Mouse (Mus musculus) megakaryocyte, embryonic 14.5 days (primary cell): ENCODE results near the gene Exoc5. TPM values are rescaled to one million over a fixed set of nuclear protein-coding genes. Genes with fewer than 3 reads are reported as not detected.

ENCODE experiments used
- H3K27me3 ChIP-seq: replicated peaks from 2 replicates; pipeline ENCODE3; 2012; ENCODE audit warnings: inconsistent platforms
- H3K36me3 ChIP-seq: replicated peaks from 2 replicates; pipeline ENCODE3; 2012; ENCODE audit warnings: low read length, inconsistent platforms, mixed read lengths
- H3K4me1 ChIP-seq: 2 replicates; pipeline ENCODE4 v1.6.1; 2012; ENCODE audit warnings: inconsistent platforms
- H3K4me3 ChIP-seq: replicated peaks from 2 replicates; pipeline ENCODE3; 2012; ENCODE audit warnings: moderate library complexity, mild to moderate bottlenecking, inconsistent platforms
- H3K9me3 ChIP-seq: 2 replicates; pipeline ENCODE4 v1.6.1; 2012; ENCODE audit warnings: inconsistent platforms
- FLI1 ChIP-seq: IDR thresholded peaks from 2 replicates; pipeline ENCODE4 v1.6.1; 2012; ENCODE audit warnings: low read length, inconsistent platforms, mixed read lengths
- GATA1 ChIP-seq: IDR thresholded peaks from 3 replicates; pipeline ENCODE4 v1.6.1; 2012; ENCODE audit warnings: mixed read lengths, low read length, inconsistent platforms, borderline replicate concordance
- polyA plus RNA-seq: library from polyadenylated mRNA; stranded (reverse); fragments of >175 nt; gene quantifications from 2 replicates; pipeline ENCODE4 v1.2.3, GENCODE M21; 2012; ENCODE audit warnings: low replicate concordance; ENCODE audit not compliant: insufficient read depth

Exoc5 gene
- polyA plus RNA-seq, 1 experiment = 3.3 TPM

GRCm38 (mm10) chr14:49072837-49073236, 6.4 kb upstream of the Exoc5 start:
- Histone ChIP-seq H3K4me1 (peaks cover 17% of the 10 kb centered on the region), H3K36me3 (peaks cover 30% of the 10 kb centered on the region), H3K27me3 (no peaks in the 10 kb centered on the region), H3K4me3 (no peak overlapping the region), H3K9me3 (no peaks in the 10 kb centered on the region)
- TF ChIP-seq GATA1 (no peak), FLI1 (no peak)

GRCm38 (mm10) chr14:49065529-49066273, 752 bp downstream of the Exoc5 start, which contains the start of gene Ap5m1:
TSS of gene Ap5m1 (plus strand) at chr14:49066097.
- H3K9me3 ChIP-seq = no peaks in the 10 kb centered on the region
- TF ChIP-seq GATA1 (no peak), FLI1 (no peak)
- peaks cover 39% of the 10 kb centered on the region for H3K4me1 ChIP-seq
- peak within 1 kb of the TSS; percentile 97 for H3K4me3 ChIP-seq
- H3K36me3 ChIP-seq = peaks cover 8% of the 10 kb centered on the region
- H3K27me3 ChIP-seq = no peaks in the 10 kb centered on the region

GRCm38 (mm10) chr14:49063838-49064237, 2.6 kb downstream of the Exoc5 start:
- peaks cover 33% of the 10 kb centered on the region for H3K4me1 ChIP-seq

GRCm38 (mm10) chr14:49049492-49049891, 17.0 kb downstream of the Exoc5 start:
- Histone ChIP-seq H3K4me1 (peaks cover 7% of the 10 kb centered on the region; the same call in 1 of the 2 replicates), H3K36me3 (peaks cover 37% of the 10 kb centered on the region), H3K9me3 (no peaks in the 10 kb centered on the region)

More at GRCm38 (mm10) chr14:49063838-49064237, 2.6 kb downstream of the Exoc5 start:
- H3K9me3 ChIP-seq = no peaks in the 10 kb centered on the region
- TF ChIP-seq FLI1 = no peak
- no peak overlapping the region for H3K4me3 ChIP-seq
- H3K27me3 ChIP-seq = no peaks in the 10 kb centered on the region
- H3K36me3 ChIP-seq = peaks cover 12% of the 10 kb centered on the region

GRCm38 (mm10) chr14:49045610-49046009, 20.8 kb downstream of the Exoc5 start:
- H3K9me3 ChIP-seq = no peaks in the 10 kb centered on the region
- H3K27me3 ChIP-seq = no peaks in the 10 kb centered on the region
- TF ChIP-seq FLI1 = no peak
- TF ChIP-seq GATA1 = no peak
- peaks cover 49% of the 10 kb centered on the region for H3K36me3 ChIP-seq
- peaks cover 7% of the 10 kb centered on the region; the same call in 1 of the 2 replicates for H3K4me1 ChIP-seq
- H3K4me3 ChIP-seq = no peak overlapping the region

More at GRCm38 (mm10) chr14:49049492-49049891, 17.0 kb downstream of the Exoc5 start:
- no peak for TF ChIP-seq FLI1
- TF ChIP-seq GATA1 = no peak
- Histone ChIP-seq H3K4me3 (no peak overlapping the region), H3K27me3 (no peaks in the 10 kb centered on the region)

DNA sequence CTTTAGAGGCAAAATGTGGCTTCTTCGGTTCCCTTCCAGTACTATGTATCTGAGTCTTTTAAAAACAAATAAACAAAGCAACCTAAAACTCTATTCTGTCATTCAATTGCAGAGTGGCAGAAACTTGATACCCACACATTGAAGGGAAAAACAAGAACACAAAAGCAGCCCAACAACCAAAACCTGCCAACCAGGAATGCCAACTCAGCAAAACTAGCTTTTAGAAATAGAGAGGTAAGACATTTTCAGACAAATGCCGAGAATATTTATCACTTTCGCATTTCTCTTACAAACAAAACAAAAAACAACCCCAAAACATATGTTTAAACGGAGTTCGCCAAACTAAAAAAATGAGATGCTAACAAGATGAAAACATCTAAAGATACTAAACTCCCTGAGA, 37.5 kb downstream of the Exoc5 start:
- Histone ChIP-seq H3K4me3 (no peak overlapping the region), H3K27me3 (no peaks in the 10 kb centered on the region), H3K36me3 (peaks cover 52% of the 10 kb centered on the region), H3K9me3 (no peaks in the 10 kb centered on the region), H3K4me1 (no peaks in the 10 kb centered on the region; the same call in 1 of the 2 replicates)
- TF ChIP-seq GATA1 (no peak), FLI1 (no peak)

DNA sequence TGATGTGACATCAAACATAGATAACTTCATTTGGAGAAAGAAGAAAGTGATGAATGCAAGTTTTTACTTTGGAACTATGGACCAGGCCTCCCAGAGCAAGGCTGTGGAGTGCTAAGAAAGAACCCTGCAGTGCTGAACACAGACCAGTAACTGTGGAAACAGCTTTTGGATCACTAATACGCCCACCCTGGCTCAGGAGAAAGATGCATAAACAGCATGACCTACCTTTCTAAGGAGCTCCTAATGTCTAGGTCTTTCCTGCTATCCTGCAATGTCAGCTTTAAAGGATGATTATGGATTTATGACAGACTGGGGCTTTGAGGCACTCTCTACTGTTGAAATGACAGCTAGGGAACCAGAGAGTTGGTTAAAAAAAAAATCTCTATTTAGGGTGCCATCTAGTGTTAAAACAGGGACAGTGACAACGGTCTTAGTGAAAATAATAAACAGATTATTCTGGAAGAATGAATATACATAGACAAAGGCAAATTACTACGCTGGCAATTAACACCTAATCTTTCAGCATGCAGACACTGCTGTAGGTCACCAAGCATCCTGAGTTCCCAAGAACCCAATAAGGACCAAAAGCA, 38.6 kb downstream of the Exoc5 start:
- no peaks in the 10 kb centered on the region for H3K9me3 ChIP-seq
- TF ChIP-seq FLI1 = no peak
- TF ChIP-seq GATA1 = no peak
- H3K4me3 ChIP-seq = no peak overlapping the region
- H3K36me3 ChIP-seq = peaks cover 48% of the 10 kb centered on the region
- no peaks in the 10 kb centered on the region; the same call in 1 of the 2 replicates for H3K4me1 ChIP-seq
- H3K27me3 ChIP-seq = no peaks in the 10 kb centered on the region

DNA sequence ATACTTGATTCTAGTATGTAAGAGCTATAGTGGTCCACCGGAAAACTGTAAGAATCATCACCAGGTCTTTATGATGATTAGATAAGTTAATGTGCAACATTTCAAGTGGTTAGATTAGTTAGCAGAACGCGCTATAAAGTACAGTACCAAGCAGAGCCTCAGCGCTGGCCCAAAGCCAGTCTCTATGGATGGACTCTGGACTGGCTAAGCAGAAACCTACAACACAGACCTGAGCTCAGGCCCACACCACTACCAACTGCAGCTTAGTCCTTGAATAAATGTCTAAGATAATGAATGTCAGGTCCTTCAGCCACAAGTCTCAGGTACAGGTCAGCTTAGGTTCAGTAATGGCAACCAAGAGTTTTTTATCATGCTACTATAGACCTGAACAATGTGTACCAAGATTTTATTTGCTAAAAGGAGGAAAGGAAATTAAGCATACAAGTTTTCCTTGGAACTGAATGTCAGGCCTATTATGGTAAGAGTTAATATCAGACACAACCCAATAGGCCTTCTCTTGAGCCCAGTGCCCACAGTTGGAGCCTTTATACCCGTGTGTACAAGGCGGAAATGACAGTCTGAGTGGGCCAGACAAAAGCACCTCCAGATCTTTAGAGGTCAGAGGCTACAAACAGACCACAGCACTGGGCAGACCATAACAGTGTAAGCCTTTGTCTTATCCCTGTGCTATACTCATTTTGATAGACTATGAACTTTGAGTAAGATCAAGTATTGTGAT, 39.2 kb downstream of the Exoc5 start:
- Histone ChIP-seq H3K36me3 (peaks cover 49% of the 10 kb centered on the region), H3K27me3 (no peaks in the 10 kb centered on the region), H3K4me3 (no peak overlapping the region), H3K9me3 (no peaks in the 10 kb centered on the region), H3K4me1 (no peaks in the 10 kb centered on the region; the same call in 1 of the 2 replicates)
- no peak for TF ChIP-seq GATA1
- no peak for TF ChIP-seq FLI1

- TF ChIP-seq GATA1 (no peak), FLI1 (no peak)
- Histone ChIP-seq H3K27me3 (no peaks in the 10 kb centered on the region), H3K9me3 (no peaks in the 10 kb centered on the region), H3K36me3 (peaks cover 72% of the 10 kb centered on the region), H3K4me3 (no peak overlapping the region), H3K4me1 (no peaks in the 10 kb centered on the region)
Measured at GRCm38 (mm10) chr14:49019765-49020164, 46.7 kb downstream of the Exoc5 start.
